ENCODE assay signal across 26 mouse cellular contexts in genomic region chr8:55397046-55397445, GRCm38 (mm10).
"Had no signal": no experiment of that assay in that cellular context is flagged by ENCODE, and none has a peak within 500 bp of the region (broad histone marks: within the 10 kb centered on the region; RNA-seq: fewer than 3 reads in every experiment).

No protein-coding gene starts in this region.

- H3K4me3 ChIP-seq: heart, adult 2 months; heart, embryonic 13.5 days; heart, embryonic 15.5 days; hindbrain, embryonic 13.5 days; hindbrain, embryonic 15.5 days; kidney, embryonic 15.5 days; limb, embryonic 15.5 days; liver, embryonic 12.5 days had no signal

- ATAC-seq: hindbrain, postnatal 0 days; intestine, embryonic 16.5 days; liver, embryonic 12.5 days had no signal

- H3K27ac ChIP-seq: heart, adult 2 months; heart, embryonic 13.5 days; heart, embryonic 15.5 days; hindbrain, embryonic 13.5 days; hindbrain, embryonic 15.5 days; hindbrain, postnatal 0 days; kidney, embryonic 15.5 days; kidney, postnatal 0 days; limb, embryonic 15.5 days; liver, embryonic 12.5 days; liver, embryonic 14.5 days had no signal

- H3K36me3 ChIP-seq: heart, embryonic 13.5 days; heart, embryonic 15.5 days; hindbrain, embryonic 13.5 days; hindbrain, embryonic 15.5 days; kidney, embryonic 15.5 days; limb, embryonic 15.5 days; liver, embryonic 12.5 days had no signal

- H3K27me3 ChIP-seq: heart, embryonic 13.5 days; heart, embryonic 15.5 days; hindbrain, embryonic 13.5 days; hindbrain, embryonic 15.5 days; kidney, embryonic 15.5 days; limb, embryonic 15.5 days; liver, embryonic 12.5 days had no signal

- DNase-seq: gastrocnemius, postnatal 14 days; gastrocnemius, postnatal 36 days; heart, adult 11 months; heart, adult 2 months; heart, postnatal 14 days; heart, postnatal 36 days; kidney, adult 11 months; kidney, adult 2 months; kidney, adult 9 months; kidney, postnatal 14 days; kidney, postnatal 36 days; layer of hippocampus, adult 9-11 months; layer of hippocampus, postnatal 36 days; left cerebral cortex, postnatal 4 days had no signal

- H3K4me2 ChIP-seq: heart, embryonic 11.5 days; heart, embryonic 13.5 days; heart, embryonic 15.5 days; hindbrain, embryonic 13.5 days; hindbrain, embryonic 15.5 days; kidney, embryonic 15.5 days; limb, embryonic 15.5 days; liver, embryonic 12.5 days had no signal

- H3K4me1 ChIP-seq: heart, embryonic 13.5 days; heart, embryonic 15.5 days; hindbrain, embryonic 13.5 days; hindbrain, embryonic 15.5 days; kidney, embryonic 15.5 days; limb, embryonic 15.5 days; liver, embryonic 12.5 days had no signal

- H3K9me3 ChIP-seq: heart, embryonic 13.5 days; heart, embryonic 15.5 days; hindbrain, embryonic 13.5 days; hindbrain, embryonic 15.5 days; kidney, embryonic 15.5 days; limb, embryonic 15.5 days; liver, embryonic 12.5 days had no signal

- H3K9ac ChIP-seq: heart, embryonic 13.5 days; heart, embryonic 15.5 days; hindbrain, embryonic 13.5 days; hindbrain, embryonic 15.5 days; kidney, embryonic 15.5 days; limb, embryonic 15.5 days; liver, embryonic 12.5 days; liver, embryonic 14.5 days had no signal
